Mouse (Mus musculus) cerebellum, adult 8-10 months (tissue): ENCODE data around the gene Wiz.

Experiments
- DNase-seq: peaks from one replicate; pipeline ENCODE4 v3.0.0; 2022

The Wiz gene

DNA sequence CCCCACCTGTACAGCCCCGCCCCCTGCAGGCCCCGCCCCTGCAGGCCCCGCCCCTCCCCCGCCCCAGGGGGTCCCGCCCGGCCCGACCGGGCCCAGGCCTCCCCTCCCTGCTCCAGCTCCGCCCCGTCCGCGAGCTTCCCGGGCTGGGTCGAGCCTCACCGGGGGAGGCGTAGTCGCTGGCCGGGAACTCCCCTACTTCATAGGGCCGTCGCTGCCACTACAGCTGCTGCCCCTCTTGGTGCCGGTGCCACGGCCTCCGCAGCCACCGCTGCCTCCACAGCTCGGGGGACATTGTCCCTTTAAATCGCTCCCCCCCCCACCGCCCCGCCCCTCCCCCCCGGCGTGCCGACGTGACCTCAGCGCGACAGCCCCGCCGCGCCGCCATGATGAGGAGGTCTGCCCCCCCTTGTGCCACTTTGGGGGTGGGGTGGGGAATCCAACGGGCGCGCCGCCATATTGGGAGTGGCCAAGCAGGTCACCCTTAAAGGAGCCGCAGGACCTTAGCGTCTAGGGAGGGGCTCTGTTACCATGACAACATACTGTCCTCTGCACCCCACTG is at the start of gene Wiz:
TSS of gene Wiz (minus strand) at position 339 of the 559 bp plus-strand sequence.
- peak; percentile 98 for DNase-seq

DNA sequence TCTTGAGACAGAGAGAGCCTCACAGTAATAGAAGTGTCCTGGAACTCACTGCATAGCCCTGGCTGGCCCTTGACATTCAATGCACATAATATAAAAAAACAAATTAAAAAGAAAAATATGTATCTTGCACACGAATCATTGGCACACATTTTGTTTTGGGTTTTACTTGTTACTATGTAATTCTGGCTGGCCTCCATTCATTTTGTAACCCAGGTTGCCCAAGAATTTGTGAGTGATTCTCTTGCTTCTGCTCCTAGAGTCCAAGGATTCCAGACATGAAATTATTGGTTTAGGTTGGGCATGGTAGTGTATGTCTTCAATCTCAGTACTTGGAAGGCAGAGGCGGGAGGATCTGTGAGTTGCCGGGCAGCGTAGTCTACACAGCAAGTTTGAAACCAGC is 47.9 kb upstream of the Wiz start:
- no peak for DNase-seq

- no peak for DNase-seq
Observed at GRCm38 (mm10) chr17:32435151-32435550, 45.9 kb upstream of the Wiz start.

- DNase-seq, result no peak
Observed at GRCm38 (mm10) chr17:32434324-32434723, 45.1 kb upstream of the Wiz start.

GRCm38 (mm10) chr17:32431972-32432371 is 42.7 kb upstream of the Wiz start:
- no peak for DNase-seq

DNA sequence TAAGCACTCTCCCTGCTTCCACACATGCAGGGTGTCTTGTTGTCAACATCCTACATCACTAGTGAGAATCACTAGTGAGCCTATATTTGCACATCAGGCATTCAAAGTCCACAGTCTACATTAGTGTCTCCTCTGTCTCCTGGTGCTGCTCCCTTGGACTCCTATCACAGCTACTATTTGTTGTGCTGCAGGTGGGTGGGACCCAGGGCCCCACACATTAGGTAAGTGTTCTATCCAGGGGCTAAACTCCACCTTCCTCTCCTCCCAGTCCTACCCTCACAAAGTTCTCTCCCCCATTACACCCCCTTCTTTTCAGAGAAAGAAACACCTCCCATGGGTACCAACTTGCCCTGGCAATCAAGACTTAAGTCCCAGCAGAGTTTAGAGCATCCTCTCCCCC is 37.4 kb upstream of the Wiz start:
- no peak for DNase-seq

- no peak for DNase-seq
Observed at GRCm38 (mm10) chr17:32424034-32424433, 34.8 kb upstream of the Wiz start, which contains the start of gene Pglyrp2. Gene Pglyrp2, minus strand, starts transcription at chr17:32424167.

- DNase-seq, result no peak
Observed at GRCm38 (mm10) chr17:32420781-32421180, 31.5 kb upstream of the Wiz start.

- DNase-seq, result no peak
Observed at GRCm38 (mm10) chr17:32419989-32420388, 30.8 kb upstream of the Wiz start.

DNA sequence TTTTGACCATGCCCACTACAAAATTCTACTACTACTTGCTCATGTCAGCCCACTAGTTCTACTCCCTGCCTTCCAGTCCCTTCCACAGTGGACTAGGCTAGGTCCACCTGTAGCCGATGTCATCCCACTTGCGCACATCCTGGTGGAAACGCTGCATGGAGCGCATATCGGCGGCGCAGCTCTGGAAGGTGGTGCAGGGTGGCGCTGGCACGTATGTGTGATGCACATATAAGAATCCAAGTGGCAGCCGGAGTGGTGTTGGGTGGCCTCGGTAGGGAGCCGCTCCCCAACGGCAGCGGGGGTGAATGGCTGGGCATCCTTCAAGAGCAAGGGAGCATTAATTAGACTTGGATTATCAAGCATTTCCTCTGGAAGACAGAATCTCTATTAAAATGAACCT is 27.5 kb upstream of the Wiz start:
- DNase-seq, result no peak

DNA sequence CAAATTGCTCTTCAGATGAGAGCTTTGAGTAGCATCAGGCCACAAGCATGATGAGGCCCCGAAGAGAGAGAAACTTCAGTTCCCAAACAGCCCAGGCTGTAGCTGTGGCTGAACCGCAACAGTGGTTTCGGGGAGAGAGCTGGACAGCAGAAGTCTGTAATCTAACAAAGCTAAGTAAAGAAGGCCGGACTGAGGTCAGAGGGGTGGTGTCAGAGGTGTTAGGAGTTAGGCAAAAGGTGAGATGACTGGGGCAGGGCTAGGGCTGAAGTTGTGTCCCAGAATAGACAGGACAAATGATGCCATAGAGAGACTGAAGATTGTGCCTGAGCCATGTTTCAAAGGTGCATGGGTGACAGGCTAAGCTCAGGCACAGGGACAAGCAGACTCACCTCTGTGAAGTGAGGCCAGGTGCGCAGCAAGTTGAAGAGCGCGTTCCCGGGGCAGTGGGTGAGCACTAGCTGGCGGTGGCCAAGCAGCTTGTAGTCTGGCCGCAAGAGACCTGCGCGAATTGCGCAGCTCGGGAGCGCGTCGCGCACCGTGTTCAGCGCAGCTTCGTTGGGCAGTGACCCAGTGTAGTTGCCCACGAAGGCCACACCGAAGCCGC is 26.3 kb upstream of the Wiz start:
- DNase-seq, result no peak

DNA sequence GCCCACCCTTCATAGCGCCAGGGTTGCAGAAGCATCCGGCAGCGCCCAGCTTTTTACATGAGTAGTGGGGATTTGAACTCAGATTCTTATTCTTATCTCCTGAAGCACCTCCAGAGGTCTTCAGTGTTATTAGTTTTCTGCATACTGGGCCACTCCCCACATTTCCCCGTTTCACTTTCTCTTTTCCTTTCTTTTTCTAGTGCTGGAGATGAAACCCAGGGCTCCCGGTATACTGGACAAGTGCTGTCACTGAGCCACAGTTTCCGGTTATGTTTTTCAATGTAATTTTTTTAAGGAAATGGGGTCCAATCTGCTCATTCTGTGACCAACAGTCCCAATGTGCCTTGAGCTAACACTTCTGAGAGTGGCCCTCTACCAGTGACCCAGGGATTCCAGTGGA is 22.7 kb upstream of the Wiz start:
- DNase-seq, result no peak

DNA sequence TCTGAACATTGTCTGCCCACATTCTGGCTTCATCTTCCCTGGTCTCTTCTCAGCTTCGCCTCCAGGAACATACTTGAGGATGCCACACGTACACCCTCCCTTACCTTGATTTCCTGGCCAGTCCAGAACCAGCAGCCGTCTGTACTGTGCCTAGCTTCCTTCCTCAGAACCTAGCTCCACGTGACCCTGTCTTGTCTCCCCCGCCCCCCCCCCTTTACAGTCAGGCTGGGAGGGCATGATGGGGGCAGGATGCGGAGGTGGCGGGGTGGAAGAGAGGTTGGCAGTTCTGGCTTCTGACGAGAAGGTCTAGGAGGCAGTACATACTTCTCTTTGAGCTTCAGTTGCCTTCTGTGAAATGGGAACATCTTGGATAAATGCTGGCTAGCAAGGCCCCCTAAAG is 14.2 kb upstream of the Wiz start, which contains the start of gene Rasal3:
TSS of gene Rasal3 (minus strand) at position 167 of the 400 bp plus-strand sequence.
- DNase-seq, result no peak

DNA sequence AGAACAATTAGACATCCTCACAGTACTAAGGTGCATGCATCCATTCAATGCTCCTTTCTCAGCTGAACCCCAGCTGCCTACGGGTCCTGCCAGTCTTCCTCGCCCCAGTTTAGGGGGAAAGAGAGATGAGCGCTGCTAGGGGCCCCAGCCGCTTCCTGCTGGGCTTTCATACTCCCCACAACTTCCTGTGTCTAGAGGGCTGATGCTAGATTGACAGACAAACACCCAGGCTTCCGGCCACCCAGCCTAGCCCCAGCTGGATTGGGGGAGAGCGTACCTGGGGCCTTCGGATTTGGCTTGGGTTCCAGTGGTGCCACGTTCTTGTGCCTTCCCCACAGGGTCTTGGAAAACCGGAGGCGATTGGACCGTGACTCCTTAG is 13.5 kb upstream of the Wiz start:
- no peak for DNase-seq

GRCm38 (mm10) chr17:32402011-32402778 is 13.0 kb upstream of the Wiz start:
- no peak for DNase-seq

DNA sequence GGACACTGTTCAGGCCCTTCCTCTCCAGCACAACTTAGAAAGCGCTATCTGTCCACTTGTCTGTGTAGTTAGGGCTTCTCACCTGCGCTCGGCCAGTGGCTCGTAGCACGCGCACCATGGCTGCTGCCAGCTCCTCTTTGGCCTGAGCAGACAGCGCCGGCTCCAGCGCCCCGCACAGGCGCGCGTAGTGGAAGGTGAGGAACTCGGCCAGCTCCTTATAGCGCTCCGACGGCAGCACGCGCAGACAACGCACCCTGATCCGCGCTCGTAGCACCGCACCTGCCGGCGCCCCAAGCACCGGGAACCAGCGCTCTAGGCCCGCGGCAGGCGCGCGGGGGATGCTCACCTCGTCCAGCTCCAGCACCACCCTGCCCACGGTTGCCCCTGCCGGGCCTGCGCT is 7.0 kb upstream of the Wiz start:
- no peak for DNase-seq

DNA sequence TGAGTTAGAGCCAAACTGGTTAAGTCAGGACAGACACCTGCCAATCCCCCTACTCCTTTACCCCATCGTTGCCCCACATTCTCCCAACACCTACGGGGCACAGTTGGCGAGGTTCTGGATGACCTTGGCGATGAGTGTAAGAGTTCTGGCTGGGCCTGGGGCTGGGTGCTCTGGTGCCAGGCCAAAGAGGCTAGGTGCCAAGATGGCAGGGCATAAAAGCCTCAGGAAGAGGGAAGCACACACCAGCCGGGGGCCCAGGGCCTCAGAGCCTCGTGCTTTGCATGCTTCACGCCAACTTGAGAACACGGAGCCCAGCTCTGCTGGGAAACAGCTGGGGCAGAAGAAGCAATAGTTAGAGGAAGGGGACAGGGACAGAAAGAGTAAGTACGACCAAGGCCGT is 4.7 kb upstream of the Wiz start:
- DNase-seq, result no peak

- DNase-seq, result peak; percentile 62
Observed at GRCm38 (mm10) chr17:32388370-32389100, 704 bp downstream of the Wiz start.

GRCm38 (mm10) chr17:32387986-32388369 is 1.3 kb downstream of the Wiz start:
- no peak for DNase-seq

GRCm38 (mm10) chr17:32386659-32387432 is 2.4 kb downstream of the Wiz start:
- no peak for DNase-seq

DNA sequence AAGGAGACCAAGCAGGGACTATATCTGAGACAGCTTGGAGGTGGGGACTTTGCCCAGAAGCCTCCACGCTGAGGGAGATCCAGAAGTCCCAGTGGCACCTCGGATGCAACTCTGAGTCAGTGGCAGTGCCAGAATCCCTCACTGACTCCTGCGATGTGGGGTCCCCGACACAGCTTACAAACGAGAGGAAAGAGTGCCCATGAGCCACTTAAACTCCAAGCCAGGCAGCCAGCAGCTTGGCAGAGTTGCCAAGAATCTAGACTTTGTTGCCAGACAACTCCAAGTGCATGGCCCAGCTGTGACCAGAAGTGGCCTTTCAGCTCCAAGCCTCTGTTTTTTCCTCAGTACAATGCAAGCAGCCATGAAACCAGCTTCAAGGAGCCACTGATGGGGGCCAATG is 5.6 kb downstream of the Wiz start:
- no peak for DNase-seq

DNA sequence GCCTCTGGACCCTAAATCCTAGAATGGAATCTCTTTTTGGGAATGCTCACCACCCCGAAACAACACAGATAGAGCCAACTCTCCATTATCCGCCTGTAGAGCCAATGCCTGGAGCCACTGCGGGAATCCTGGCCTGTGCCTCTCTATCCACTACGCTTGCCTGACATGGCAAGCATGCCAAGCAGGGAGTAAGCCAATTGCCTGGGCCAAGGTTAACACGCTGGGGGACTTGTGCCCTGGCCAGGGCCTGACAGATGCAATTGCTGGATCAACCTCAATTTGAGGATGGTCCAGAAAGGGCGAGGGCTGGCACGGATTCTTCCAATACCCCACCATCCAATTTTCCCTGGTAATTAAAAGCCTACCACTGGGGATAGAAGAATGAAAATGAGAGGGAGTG is 6.7 kb downstream of the Wiz start:
- peak; percentile 56 for DNase-seq

- DNase-seq, result no peak
Observed at GRCm38 (mm10) chr17:32378786-32379185, 10.5 kb downstream of the Wiz start.
